Mouse (Mus musculus): ENCODE data around the gene Tbx15. TPM values are rescaled to one million over a fixed set of nuclear protein-coding genes. Genes with fewer than 3 reads are reported as not detected.

Tbx15 gene
- 66.6 and 76.3 TPM in 2 replicates for polyA plus RNA-seq (2012; rRNA removed)
- polyA plus RNA-seq (2014; fragmentation: Nextera tagmentation; extraction: Ambion mirVana), result 25.5 and 26.6 TPM in 2 replicates

GRCm38 (mm10) chr3:99240213-99240720 lies at the start of gene Tbx15:
TSS of gene Tbx15 (plus strand) at chr3:99240381.
- Histone ChIP-seq H3K4me2 (replicated peaks; ENCODE audit: low read depth, low read length, severe bottlenecking) (peak within 1 kb of the TSS; percentile 69), H3K27ac (replicated peaks; ENCODE audit: low read depth, low read length) (peak within 1 kb of the TSS; percentile 75), H3K9ac (ENCODE audit: low read depth, low read length, severe bottlenecking) (peak within 1 kb of the TSS; percentile 75), H3K9me3 (ENCODE audit: control insufficient read depth, low read length) (no peaks in the 10 kb centered on the region), H3K4me3 (replicated peaks; ENCODE audit: low read length) (peak within 1 kb of the TSS; percentile 48), H3K27me3 (ENCODE audit: control insufficient read depth, insufficient read depth, low read length) (peaks cover 59% of the 10 kb centered on the region), H3K36me3 (ENCODE audit: control insufficient read depth, insufficient read depth, low read length) (no peaks in the 10 kb centered on the region), H3K4me1 (ENCODE audit: control insufficient read depth, insufficient read depth, low read length) (peaks cover 42% of the 10 kb centered on the region)
- no peak for TF ChIP-seq POLR2A (IDR thresholded peaks at IDR 0.05; ENCODE audit: borderline replicate concordance, extremely low read depth, insufficient read depth, insufficient read length)
- ATAC-seq (ENCODE audit: low FRiP score, low read depth) (no peak), DNase-seq (ENCODE audit: low spot score) (peak; percentile 31)
- WGBS, result 2% methylated on average over 14 of the region's 20 CpGs

- DNase-seq (ENCODE audit: low spot score) (no peak), ATAC-seq (ENCODE audit: low FRiP score, low read depth) (peak; percentile 34; the same call in 1 of the 2 replicates)
- H3K4me3 ChIP-seq (replicated peaks; ENCODE audit: low read length), result no peak overlapping the region
- H3K9me3 ChIP-seq (ENCODE audit: control insufficient read depth, low read length), result no peaks in the 10 kb centered on the region
- H3K4me2 ChIP-seq (replicated peaks; ENCODE audit: low read depth, low read length, severe bottlenecking), result no peak overlapping the region
- H3K27me3 ChIP-seq (ENCODE audit: control insufficient read depth, insufficient read depth, low read length), result no peaks in the 10 kb centered on the region
- H3K27ac ChIP-seq (replicated peaks; ENCODE audit: low read depth, low read length), result no peak overlapping the region
- 54% methylated on average over 4 of the region's 4 CpGs for WGBS
- H3K36me3 ChIP-seq (ENCODE audit: control insufficient read depth, insufficient read depth, low read length), result no peaks in the 10 kb centered on the region
- TF ChIP-seq POLR2A (IDR thresholded peaks at IDR 0.05; ENCODE audit: borderline replicate concordance, extremely low read depth, insufficient read depth, insufficient read length), result no peak
- no peak overlapping the region for H3K9ac ChIP-seq (ENCODE audit: low read depth, low read length, severe bottlenecking)
- peaks cover 4% of the 10 kb centered on the region for H3K4me1 ChIP-seq (ENCODE audit: control insufficient read depth, insufficient read depth, low read length)
These were observed 46.6 kb upstream of the Tbx15 start for GRCm38 (mm10) chr3:99193576-99193975.

- no peak overlapping the region for H3K4me3 ChIP-seq (replicated peaks; ENCODE audit: low read length)
- H3K9ac ChIP-seq (ENCODE audit: low read depth, low read length, severe bottlenecking), result no peak overlapping the region
- no peaks in the 10 kb centered on the region for H3K27me3 ChIP-seq (ENCODE audit: control insufficient read depth, insufficient read depth, low read length)
- ATAC-seq (ENCODE audit: low FRiP score, low read depth), result no peak
- H3K4me1 ChIP-seq (ENCODE audit: control insufficient read depth, insufficient read depth, low read length), result 0 out of 2 replicates have a peak, but pooled peaks cover 5% of the 10 kb centered on the region
- no peaks in the 10 kb centered on the region; the same call in 1 of the 2 replicates for H3K36me3 ChIP-seq (ENCODE audit: control insufficient read depth, insufficient read depth, low read length)
- no peak overlapping the region for H3K27ac ChIP-seq (replicated peaks; ENCODE audit: low read depth, low read length)
- H3K9me3 ChIP-seq (ENCODE audit: control insufficient read depth, low read length), result no peaks in the 10 kb centered on the region
- no peak overlapping the region for H3K4me2 ChIP-seq (replicated peaks; ENCODE audit: low read depth, low read length, severe bottlenecking)
- no peak for DNase-seq (ENCODE audit: low spot score)
- no peak for TF ChIP-seq POLR2A (IDR thresholded peaks at IDR 0.05; ENCODE audit: borderline replicate concordance, extremely low read depth, insufficient read depth, insufficient read length)
These were observed 36.9 kb upstream of the Tbx15 start for GRCm38 (mm10) chr3:99203331-99203730.

DNA sequence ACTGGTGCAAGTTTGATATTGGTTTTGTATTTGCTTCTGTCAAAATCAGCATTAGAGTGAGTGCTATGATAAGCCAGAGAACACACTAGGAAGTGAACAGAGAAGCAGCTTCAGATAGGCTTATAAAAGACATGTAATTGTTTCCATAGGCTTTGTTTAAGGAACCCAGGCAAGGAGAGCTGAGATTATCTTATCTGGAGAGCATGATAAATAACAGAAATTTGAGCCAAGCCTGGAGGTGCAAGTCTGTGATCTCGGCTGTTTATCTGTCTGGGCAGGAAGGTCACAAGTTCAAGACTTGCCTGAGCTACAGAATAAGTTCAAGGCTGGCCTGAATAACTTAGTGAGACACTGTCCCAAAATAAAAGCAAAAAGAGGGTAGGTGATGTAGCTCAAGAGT lies 31.8 kb upstream of the Tbx15 start:
- no peaks in the 10 kb centered on the region for H3K27me3 ChIP-seq (ENCODE audit: control insufficient read depth, insufficient read depth, low read length)
- ATAC-seq (ENCODE audit: low FRiP score, low read depth), result no peak
- H3K36me3 ChIP-seq (ENCODE audit: control insufficient read depth, insufficient read depth, low read length), result no peaks in the 10 kb centered on the region
- WGBS, result 34% methylated on average over 1 of the region's 1 CpGs
- no peak for DNase-seq (ENCODE audit: low spot score)
- no peak overlapping the region for H3K4me3 ChIP-seq (replicated peaks; ENCODE audit: low read length)
- H3K4me2 ChIP-seq (replicated peaks; ENCODE audit: low read depth, low read length, severe bottlenecking), result no peak overlapping the region
- no peak for TF ChIP-seq POLR2A (IDR thresholded peaks at IDR 0.05; ENCODE audit: borderline replicate concordance, extremely low read depth, insufficient read depth, insufficient read length)
- no peaks in the 10 kb centered on the region for H3K9me3 ChIP-seq (ENCODE audit: control insufficient read depth, low read length)
- H3K4me1 ChIP-seq (ENCODE audit: control insufficient read depth, insufficient read depth, low read length), result peaks cover 18% of the 10 kb centered on the region
- no peak overlapping the region for H3K27ac ChIP-seq (replicated peaks; ENCODE audit: low read depth, low read length)
- no peak overlapping the region for H3K9ac ChIP-seq (ENCODE audit: low read depth, low read length, severe bottlenecking)

GRCm38 (mm10) chr3:99211105-99211698 lies 29.0 kb upstream of the Tbx15 start:
- no peak overlapping the region for H3K4me3 ChIP-seq (replicated peaks; ENCODE audit: low read length)
- H3K4me2 ChIP-seq (replicated peaks; ENCODE audit: low read depth, low read length, severe bottlenecking), result no peak overlapping the region
- H3K9me3 ChIP-seq (ENCODE audit: control insufficient read depth, low read length), result no peaks in the 10 kb centered on the region
- WGBS, result 32% methylated on average over 14 of the region's 14 CpGs
- H3K36me3 ChIP-seq (ENCODE audit: control insufficient read depth, insufficient read depth, low read length), result no peaks in the 10 kb centered on the region
- DNase-seq (ENCODE audit: low spot score), result no peak
- TF ChIP-seq POLR2A (IDR thresholded peaks at IDR 0.05; ENCODE audit: borderline replicate concordance, extremely low read depth, insufficient read depth, insufficient read length), result no peak
- no peak overlapping the region for H3K9ac ChIP-seq (ENCODE audit: low read depth, low read length, severe bottlenecking)
- no peak for ATAC-seq (ENCODE audit: low FRiP score, low read depth)
- 0 out of 2 replicates have a peak overlapping the region, but pooled peaks have one; percentile 26 for H3K27ac ChIP-seq (replicated peaks; ENCODE audit: low read depth, low read length)
- no peaks in the 10 kb centered on the region for H3K27me3 ChIP-seq (ENCODE audit: control insufficient read depth, insufficient read depth, low read length)
- H3K4me1 ChIP-seq (ENCODE audit: control insufficient read depth, insufficient read depth, low read length), result peaks cover 13% of the 10 kb centered on the region

All from limb, embryonic 14.5 days (tissue).